Mouse (Mus musculus) gastrocnemius, postnatal 4 days (tissue): ENCODE data around the gene Ganc. TPM values are rescaled to one million over a fixed set of nuclear protein-coding genes. Genes with fewer than 3 reads are reported as not detected.
A peak's percentile ranks its signal among the peaks of the same experiment; 100 is the strongest.

ENCODE experiments used
- DNase-seq, 2 experiments: peaks; one replicate each; pipeline ENCODE4 v3.0.0; 2021 to 2022; ENCODE audit warnings: low spot score in 2 of 2, mixed read lengths in 2 of 2
- total RNA-seq, 2 experiments: library from RNA; stranded (reverse); gene quantifications; 2 replicates each; pipeline ENCODE4 v1.2.3; 2021

The Ganc gene
- total RNA-seq, 2 experiments from 2014 or later = 19.9 to 22.1 TPM

GRCm38 (mm10) chr2:120447306-120447705 is 43.6 kb downstream of the Ganc start:
- DNase-seq = no peak

DNA sequence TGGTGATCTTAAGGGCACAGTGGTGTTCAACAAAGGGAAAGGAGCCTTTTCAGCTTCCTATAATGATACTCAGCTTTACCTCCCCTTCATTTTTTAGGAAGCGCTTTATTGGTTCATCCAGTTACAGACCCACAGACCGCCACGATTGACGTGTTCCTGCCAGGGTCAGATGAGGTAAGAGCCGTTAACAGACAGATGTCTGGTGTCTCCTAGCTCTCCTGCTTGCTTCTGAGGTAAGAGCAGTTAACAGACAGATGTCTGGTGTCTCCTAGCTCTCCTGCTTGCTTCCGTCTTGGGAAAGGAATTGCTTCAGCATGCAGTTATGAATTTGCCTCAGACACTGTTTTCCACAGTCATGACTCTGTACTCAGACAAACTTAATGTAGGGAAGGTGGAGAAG is 47.0 kb downstream of the Ganc start:
- no peak for DNase-seq

DNA sequence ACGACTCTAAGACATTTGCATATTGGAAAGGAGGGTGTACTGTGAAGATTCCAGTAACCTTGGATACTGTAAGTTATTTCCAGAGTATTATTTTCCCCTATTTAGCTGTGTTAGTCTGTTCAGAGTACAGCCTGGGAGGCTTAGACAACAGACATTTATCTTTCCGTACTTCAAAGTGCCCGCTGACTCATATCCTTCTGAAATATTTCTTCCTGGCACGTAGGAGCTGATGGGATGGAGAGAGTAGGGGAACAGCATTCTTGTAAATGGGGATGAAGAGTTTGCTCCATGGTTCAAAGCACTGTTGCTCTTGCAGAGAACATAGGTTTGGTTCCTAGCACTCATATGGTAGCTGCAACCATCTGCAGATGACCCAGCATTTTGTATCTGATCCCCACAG is 48.9 kb downstream of the Ganc start:
- DNase-seq = no peak

- no peak for DNase-seq
Measured at GRCm38 (mm10) chr2:120454987-120455386, 51.3 kb downstream of the Ganc start.

DNA sequence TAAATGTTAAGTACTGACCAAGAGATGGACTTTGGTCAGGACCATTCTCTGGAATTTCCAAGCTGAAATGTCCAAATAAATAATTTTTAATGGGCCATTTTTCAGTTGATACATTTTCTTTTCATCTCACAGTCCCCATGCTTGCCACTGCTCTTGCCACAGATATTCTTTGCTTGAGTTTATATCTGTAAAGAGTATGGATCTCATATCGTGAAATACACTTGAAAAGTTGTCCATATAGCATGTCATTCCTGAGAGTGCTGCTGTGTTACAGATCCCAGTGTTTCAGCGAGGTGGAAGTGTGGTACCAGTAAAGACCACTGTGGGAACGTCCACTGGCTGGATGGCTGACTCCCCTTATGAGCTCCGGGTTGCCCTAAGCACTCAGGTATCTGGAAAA is 52.0 kb downstream of the Ganc start, which contains the start of gene Capn3:
Gene Capn3 (plus strand): TSS at position 301 of the 400 bp plus-strand sequence.
- DNase-seq = no peak

DNA sequence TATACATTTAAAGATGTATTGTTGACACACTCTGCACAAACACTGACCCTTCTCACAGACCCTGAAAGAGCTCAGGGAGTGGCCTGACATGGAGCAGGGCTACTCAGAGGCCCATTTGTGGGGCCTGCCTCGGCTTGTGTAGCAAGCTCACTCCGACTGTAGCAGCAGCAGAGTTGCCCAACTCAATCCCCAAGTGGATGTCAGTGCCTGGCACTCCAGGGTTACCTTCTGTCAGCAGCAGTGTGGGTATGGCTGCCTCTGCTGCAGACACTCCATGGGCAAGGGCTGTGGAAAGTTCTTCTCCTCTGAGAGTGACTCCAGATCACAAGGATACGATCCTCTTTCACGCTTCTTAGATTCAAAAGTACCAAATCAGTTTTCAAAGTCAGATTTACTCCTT is 56.5 kb downstream of the Ganc start:
- no peak for DNase-seq

- no peak for DNase-seq
Measured at GRCm38 (mm10) chr2:120463328-120463727, 59.6 kb downstream of the Ganc start.

GRCm38 (mm10) chr2:120464091-120464490 is 60.4 kb downstream of the Ganc start:
- DNase-seq = no peak

GRCm38 (mm10) chr2:120464732-120465396 is 61.2 kb downstream of the Ganc start:
- no peak for DNase-seq

DNA sequence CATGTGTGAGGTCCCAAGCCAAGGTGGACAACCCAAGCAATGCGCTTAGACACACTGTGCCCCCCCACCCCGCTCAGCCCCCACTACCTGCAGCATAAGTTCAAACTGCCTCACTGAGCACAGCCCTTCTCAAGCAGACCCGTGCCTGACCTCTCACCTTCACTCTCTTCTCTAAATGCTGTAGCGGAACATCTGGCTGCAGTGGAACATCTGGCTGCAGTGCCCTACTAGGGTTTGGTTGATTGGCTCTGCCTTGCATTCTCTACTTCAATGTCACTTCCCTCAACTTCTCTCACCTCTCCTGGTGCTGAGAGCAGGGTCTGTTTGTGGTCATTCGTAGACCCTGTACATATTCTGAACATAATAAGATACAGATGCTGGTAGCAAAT is 61.7 kb downstream of the Ganc start:
- no peak for DNase-seq

DNA sequence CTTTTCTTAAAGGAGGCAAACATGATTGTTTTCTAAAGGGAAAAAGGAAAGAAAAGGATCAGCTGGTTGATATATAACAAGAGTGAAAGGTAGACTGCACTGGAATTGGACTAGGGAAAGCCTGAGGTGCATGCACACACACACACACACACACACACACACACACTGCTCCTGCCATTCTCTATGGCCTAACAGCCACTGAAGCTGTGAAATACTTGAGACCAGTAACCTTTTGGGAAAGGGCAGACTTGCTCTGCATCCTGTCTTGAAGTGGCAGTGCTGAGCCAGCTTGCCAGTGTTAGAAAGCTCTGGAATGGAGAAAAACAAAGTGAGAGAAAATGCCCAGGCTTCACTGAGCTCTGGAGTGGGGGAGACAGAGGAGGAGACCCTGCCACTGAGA is 64.3 kb downstream of the Ganc start:
- no peak for DNase-seq

DNA sequence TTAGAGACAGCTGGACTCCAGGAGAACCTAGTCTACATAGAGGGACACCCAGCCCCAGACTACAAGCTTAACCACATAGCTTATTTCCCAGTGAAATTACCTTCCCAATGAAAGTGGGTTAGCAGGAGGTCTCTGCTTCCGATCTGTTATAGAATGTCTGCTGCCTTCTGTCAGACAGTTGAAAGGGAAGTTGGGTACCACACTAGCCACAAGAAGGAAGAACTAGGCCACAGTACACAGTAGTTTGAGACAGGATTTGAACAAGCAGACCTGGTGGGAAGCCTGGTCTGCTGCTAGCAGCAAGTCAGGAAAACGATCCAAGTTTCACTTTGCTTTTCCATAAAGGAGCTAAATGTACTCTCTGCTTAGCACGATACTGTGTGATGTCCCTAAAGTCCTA is 65.5 kb downstream of the Ganc start:
- no peak for DNase-seq

GRCm38 (mm10) chr2:120469715-120470114 is 66.0 kb downstream of the Ganc start:
- no peak for DNase-seq

DNA sequence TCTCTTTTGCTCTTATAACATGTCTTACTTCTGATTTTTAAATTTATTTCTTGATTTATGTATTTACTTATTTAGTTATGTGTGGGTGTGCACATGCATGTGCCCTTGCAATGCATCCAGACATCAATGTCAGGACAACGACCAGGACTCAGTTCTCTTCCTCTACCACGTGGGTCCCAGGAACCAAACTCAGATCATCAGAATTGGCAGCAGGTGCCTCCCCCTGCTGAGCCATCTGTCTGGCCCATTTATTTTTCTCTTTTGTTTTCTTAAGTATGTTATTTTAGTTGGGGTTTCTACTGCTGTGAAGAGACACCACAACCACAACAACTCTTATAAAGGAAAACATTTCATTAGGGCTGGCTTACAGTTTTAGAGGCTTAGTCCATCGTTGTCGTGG is 67.2 kb downstream of the Ganc start:
- no peak for DNase-seq

DNA sequence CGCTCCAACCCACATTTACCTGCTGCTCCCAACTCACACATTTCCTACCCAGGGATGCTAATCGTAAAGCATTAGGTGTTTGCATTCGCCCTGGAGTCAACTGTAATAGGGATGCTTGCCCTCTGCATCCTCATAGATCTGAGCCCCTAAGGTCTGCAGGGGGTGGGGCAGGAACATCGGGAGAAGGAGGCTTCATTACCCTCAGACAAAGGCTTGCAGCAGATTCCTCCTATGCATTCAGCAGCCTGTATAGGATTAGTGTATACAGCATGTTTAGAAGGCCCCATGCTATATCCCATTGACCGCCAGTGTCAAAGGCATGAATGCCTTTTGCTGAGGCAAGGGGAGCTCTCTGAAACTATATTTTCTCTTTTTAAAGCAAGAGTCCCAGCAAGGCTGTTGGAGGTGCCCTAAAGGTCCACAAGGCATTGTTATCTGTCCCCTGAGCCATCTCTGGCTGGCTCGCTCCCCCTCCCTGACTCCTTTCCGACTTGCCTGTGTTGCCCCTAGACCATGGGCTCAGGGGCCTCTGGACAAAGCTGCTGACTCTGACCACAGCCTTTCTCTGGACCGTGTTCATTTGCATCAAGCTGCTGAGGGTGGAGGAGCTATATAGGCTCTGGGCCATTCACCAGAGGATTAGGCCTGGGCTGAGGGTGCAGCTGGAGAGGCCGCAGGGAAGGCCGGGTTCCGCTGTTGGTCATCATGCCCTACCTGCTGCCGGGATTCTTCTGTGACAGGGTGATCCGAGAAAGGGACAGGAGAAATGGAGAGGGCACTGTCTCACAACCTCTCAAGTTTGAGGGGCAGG is 72.8 kb downstream of the Ganc start:
- no peak for DNase-seq

GRCm38 (mm10) chr2:120478600-120478999 is 74.9 kb downstream of the Ganc start:
- DNase-seq = peak; percentile 38 to 73

DNA sequence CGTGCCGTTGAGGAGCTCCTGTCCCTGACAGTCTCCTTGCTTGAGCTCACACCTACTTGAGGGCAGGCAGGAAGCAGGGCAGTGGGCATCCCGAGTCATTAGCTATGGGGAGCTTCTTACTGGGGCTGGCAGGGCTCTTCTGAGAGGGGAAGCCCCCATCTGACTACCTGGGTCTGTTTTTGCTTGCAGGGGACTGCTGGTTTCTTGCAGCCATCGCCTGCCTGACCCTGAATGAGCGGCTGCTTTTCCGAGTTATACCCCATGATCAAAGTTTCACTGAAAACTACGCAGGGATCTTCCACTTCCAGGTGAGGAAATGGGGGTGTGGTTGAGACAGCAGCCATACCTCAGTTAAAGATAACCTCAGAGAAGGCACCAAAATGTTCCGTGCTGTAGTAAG is 78.2 kb downstream of the Ganc start:
- DNase-seq = no peak

GRCm38 (mm10) chr2:120482506-120483389 is 79.1 kb downstream of the Ganc start:
- no peak for DNase-seq

DNA sequence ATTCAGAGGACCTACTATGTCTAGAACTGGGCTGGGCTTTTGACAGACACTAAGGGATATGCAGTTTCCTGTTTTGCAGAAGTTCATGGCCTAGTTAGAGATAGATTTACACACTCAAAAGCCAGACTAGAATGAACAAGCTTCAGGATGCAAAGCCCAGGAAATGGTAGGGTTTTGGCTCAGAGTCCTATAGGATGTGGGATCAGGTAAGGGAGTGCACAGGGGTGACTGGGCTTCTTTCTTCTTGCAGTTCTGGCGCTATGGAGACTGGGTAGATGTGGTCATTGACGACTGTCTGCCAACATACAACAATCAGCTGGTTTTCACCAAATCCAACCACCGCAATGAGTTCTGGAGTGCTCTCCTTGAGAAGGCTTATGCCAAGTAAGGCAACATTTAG is 80.5 kb downstream of the Ganc start:
- no peak for DNase-seq

- no peak for DNase-seq
Measured at GRCm38 (mm10) chr2:120493254-120493653, 89.6 kb downstream of the Ganc start.

DNA sequence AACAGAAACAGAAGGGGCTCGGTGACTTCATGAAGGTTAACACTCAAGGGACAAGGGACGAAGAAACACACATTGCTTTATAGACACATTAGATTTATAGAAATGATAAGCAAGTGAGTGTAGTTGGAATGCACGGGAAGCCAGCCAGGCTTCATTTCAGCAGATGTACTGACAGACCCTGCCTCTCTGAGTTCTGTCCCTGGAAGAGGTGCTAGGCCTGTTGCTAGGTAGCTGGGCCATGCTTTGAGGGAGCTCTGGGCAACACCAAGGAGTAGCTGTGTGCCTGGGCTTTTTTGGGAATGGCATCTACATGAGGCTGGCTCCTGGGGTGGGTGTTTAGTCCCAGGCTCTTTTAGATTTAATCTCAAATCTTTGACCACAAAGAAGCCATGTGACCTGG is 92.8 kb downstream of the Ganc start:
- no peak for DNase-seq

DNA sequence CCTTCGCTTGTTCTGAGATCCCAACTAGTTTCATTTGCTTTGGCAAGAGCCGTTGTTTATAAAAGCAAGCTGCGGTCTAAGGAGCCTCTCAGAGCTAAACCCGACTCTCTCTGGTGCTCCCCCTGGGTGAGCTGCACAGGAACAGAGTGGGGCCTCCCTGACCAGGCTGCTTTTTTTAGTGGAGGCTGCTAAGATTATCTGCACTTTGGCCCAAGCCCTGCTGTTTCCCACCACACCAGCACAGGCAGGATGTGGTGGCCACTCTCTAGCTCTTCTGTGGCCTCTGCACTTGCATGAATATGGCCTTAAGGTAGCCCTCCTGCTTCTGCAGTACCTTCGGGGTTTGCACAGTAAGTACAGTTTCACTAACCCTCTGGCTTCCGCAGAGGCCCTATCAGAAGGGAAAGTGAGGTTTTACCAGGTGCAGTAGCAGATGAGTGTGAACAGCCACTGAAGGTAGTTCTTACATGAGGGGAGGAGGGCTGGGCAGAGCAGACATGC is 96.3 kb downstream of the Ganc start:
- no peak for DNase-seq
